Mouse (Mus musculus) right cerebral cortex, postnatal 14 days (tissue): ENCODE data around the gene Gtf2ird1.
"Not testable (repeated sequence)": the region's sequence is repeated elsewhere in the genome, so short reads cannot be mapped to it uniquely, and the experiment has no call there.

Experiments used
- DNase-seq: peaks from one replicate; pipeline ENCODE4 v3.0.0; 2022

Gtf2ird1 gene

GRCm38 (mm10) chr5:134397434-134398163 lies 58.9 kb downstream of the Gtf2ird1 start:
- no peak for DNase-seq

- no peak for DNase-seq
Measured at GRCm38 (mm10) chr5:134396519-134396918, 60.0 kb downstream of the Gtf2ird1 start.

GRCm38 (mm10) chr5:134394624-134395023 lies 61.9 kb downstream of the Gtf2ird1 start:
- peak; percentile 36 for DNase-seq

GRCm38 (mm10) chr5:134393624-134394023 lies 62.9 kb downstream of the Gtf2ird1 start:
- DNase-seq, result no peak

GRCm38 (mm10) chr5:134385106-134385505 lies 71.4 kb downstream of the Gtf2ird1 start:
- DNase-seq, result peak; percentile 60

GRCm38 (mm10) chr5:134375256-134375655 lies 81.3 kb downstream of the Gtf2ird1 start:
- no peak for DNase-seq

- no peak for DNase-seq
Measured at GRCm38 (mm10) chr5:134374546-134374945, 82.0 kb downstream of the Gtf2ird1 start.

- DNase-seq, result peak; percentile 33
Measured at GRCm38 (mm10) chr5:134373912-134374488, 82.5 kb downstream of the Gtf2ird1 start.

GRCm38 (mm10) chr5:134372926-134373658 lies 83.4 kb downstream of the Gtf2ird1 start:
- no peak for DNase-seq

DNA sequence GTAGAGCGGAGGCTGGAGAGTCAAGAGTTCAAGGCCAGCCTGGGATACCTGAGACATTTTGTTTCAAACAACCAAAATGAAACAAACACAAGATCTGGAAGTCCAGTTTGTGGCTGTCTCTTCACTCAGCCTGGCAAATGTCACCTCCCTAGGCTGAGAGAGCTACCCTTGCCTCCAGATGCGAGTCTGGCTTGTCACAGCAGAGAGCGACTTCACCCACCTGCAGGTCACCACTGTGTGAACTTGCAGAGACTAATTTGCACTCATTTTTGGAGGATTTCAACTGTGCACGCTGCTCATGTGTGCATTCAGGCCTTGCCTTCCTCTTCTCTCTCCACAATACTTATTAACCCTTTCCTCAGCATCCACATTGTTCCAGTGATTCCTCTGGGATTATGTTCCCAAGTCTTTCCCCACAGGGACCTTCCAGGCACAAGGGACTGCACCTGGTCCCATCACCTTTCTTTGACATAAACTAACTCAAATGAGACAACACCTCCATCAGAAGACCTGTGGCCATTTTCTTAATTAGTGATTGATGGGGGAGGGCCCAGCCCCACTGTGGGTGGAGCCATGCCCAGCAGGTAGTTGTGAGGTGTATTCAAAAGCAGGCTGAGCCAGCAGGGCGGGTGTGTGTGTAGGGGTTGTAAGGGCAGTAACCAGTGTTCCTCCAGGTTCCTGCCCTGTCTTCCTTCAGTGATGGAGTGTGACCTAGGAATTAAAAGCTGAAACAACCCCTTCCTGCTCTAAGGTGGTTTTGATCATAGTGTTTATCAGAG lies 84.8 kb downstream of the Gtf2ird1 start:
- DNase-seq, result no peak

- DNase-seq, result no peak
Measured at GRCm38 (mm10) chr5:134370831-134371230, 85.7 kb downstream of the Gtf2ird1 start.

DNA sequence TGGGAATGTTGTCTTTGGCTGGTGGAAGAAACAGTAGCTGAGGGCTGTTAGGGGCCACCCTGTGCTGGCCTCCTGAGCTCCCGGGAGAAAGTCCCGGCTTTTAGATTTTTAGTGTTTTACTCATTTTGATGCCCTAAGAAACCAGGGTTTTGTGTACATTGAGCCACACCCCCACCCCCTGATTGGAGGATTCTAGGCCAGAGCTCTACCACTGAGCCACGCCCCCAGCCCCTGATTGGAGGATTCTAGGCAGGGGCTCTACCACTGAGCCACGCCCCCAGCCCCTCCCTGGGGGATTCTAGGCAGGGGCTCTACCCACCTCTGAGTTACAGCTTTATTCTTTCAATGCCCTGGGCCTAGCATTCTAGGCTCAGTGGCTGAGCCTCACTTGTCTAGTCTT lies 97.4 kb downstream of the Gtf2ird1 start:
- no peak for DNase-seq

DNA sequence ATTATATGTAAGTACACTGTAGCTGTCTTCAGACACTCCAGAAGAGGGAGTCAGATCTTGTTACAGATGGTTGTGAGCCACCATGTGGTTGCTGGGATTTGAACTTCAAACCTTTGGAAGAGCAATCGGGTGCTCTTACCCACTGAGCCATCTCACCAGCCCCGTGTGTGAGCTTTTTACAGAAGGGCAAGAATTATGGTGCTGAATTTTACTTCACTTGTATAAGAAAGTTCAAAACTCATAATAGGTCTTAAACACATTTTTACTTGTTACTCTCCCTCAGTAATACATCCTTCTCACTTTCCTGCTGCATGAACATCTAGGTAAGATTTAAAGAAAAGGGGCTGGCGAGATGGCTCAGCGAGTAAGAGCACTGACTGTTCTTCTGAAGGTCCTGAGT lies 101.1 kb downstream of the Gtf2ird1 start:
- DNase-seq, result not testable (repeated sequence)

GRCm38 (mm10) chr5:134353117-134353516 lies 103.4 kb downstream of the Gtf2ird1 start:
- no peak for DNase-seq

DNA sequence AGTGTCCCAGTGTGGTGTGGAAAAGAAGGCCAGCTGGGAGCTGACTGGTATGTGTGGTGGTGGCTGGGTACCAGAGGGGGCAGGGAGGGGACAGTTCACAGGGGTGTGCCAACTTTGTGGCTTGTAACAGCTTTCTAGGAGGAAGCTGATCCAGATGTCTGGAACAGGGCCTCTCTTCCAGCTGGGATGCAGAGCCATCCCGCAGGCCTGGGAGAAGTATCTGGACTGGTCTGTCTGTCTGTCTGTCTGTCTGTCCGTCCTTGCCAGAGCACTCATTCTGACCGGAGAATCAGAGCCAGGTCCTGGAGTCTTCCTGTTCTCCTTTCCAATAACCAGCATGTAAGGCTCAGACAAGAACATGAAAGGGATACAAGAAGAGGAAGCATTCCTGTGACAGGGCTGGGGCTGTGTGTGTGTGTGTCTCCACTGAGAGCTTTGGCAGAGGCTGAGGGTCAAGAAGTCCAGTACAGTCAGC lies 104.0 kb downstream of the Gtf2ird1 start:
- no peak for DNase-seq

DNA sequence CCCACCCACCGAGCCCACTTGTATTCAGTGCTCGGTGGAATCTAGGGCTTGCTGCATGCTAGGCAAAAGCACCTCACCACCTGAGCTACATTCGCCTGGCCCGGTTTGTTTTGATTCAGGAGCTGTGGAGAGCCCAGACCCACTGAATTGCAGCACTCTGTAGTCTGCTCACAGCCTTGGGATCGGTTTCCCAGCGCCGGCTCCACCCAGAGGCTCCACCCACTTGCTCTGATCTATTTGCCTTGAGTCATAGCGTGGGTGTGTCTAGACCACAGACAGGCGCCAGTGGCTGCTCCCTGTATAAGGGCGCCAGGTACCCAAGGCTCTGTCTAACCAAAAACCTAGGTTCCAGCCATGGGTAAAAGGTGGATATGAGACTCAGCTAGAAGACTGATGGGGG lies 105.9 kb downstream of the Gtf2ird1 start:
- peak; percentile 33 for DNase-seq

GRCm38 (mm10) chr5:134347066-134347465 lies 109.5 kb downstream of the Gtf2ird1 start:
- no peak for DNase-seq

GRCm38 (mm10) chr5:134345449-134345848 lies 111.1 kb downstream of the Gtf2ird1 start:
- peak; percentile 49 for DNase-seq

DNA sequence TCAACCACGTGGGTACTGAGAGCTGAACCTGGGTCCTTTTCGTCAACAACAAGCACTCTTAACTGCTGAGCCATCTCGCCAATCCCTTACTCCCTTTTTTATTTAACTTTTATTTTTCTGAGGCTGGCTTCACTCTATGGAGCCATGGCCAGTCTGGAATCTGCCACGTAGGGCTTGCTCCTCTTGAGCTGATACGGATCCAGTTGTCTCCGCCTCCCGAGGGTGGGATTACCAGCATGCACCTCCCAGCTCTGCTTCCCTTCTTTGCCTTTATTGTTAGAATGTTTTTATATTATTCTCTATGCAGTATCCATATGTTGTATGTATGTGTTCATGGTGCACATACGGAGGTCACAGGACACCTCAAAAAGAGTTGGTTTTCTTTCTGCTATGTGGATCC lies 112.4 kb downstream of the Gtf2ird1 start:
- DNase-seq, result no peak

- not testable (repeated sequence) for DNase-seq
Measured at GRCm38 (mm10) chr5:134343530-134343929, 113.0 kb downstream of the Gtf2ird1 start.

- no peak for DNase-seq
Measured at GRCm38 (mm10) chr5:134342503-134343205, 113.9 kb downstream of the Gtf2ird1 start.

- DNase-seq, result no peak
Measured at GRCm38 (mm10) chr5:134341721-134342120, 114.8 kb downstream of the Gtf2ird1 start.
